Mouse (Mus musculus) cerebellum, adult 2 months (tissue): ENCODE results near the gene Acaca.

Experiments
- CTCF ChIP-seq: fragments of 200-500 bp; IDR thresholded peaks from 2 replicates; pipeline ENCODE4 v1.5.1; 2011; ENCODE audit warnings: low read depth, mild to moderate bottlenecking, control low read depth, low read length, moderate library complexity, borderline replicate concordance; ENCODE audit not compliant: insufficient read depth
- POLR2A ChIP-seq: fragments of 200-500 bp; IDR thresholded peaks from 2 replicates; pipeline ENCODE4 v1.6.1; 2011; ENCODE audit warnings: low read length, control low read depth, borderline replicate concordance; ENCODE audit not compliant: insufficient read depth

DNA sequence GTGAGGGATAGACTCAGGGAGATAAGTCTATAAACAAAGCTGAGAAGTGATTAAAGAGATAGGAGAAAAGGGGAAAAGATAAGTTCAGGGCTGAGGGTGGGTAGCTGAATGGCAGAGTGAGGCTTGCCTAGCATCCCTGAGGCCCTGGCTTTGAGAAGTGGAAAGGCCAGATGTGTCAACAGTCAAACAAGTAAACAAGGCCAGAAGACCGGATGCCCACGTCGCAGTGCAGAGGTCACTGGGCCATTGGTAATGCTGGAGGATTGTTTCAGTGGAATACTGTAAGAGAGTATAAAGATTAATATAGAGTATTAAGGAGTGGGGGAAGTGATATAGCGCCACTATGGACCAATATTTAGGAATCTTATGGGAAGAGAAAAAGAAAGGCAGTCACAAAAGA is 89.5 kb downstream of the Acaca start:
- TF ChIP-seq CTCF (no peak), POLR2A (no peak)
